Mouse (Mus musculus): ENCODE data around the gene Cd59a. TPM values are rescaled to one million over a fixed set of nuclear protein-coding genes. Genes with fewer than 3 reads are reported as not detected.

Gene Cd59a
- polyA plus RNA-seq, 1 experiment from 2014 or later: 23.8 TPM

- Histone ChIP-seq H3K4me2 (no peak overlapping the region), H3K9me3 (no peaks in the 10 kb centered on the region), H3K27ac (no peak overlapping the region), H3K36me3 (no peaks in the 10 kb centered on the region), H3K9ac (no peak overlapping the region), H3K4me1 (no peaks in the 10 kb centered on the region), H3K27me3 (no peaks in the 10 kb centered on the region), H3K4me3 (no peak overlapping the region)
- WGBS: 79% methylated on average over 6 of the region's 6 CpGs
- no peak for ATAC-seq (ENCODE audit: borderline replicate concordance, extremely low read depth, low FRiP score, low TSS enrichment)
These were observed 55.2 kb downstream of the Cd59a start for GRCm38 (mm10) chr2:104150608-104151397.

GRCm38 (mm10) chr2:104153345-104153744, 57.7 kb downstream of the Cd59a start:
- no peak overlapping the region for H3K4me2 ChIP-seq
- H3K4me1 ChIP-seq: no peaks in the 10 kb centered on the region
- no peak overlapping the region for H3K4me3 ChIP-seq
- H3K9me3 ChIP-seq: no peaks in the 10 kb centered on the region
- H3K27me3 ChIP-seq: no peaks in the 10 kb centered on the region
- ATAC-seq (ENCODE audit: borderline replicate concordance, extremely low read depth, low FRiP score, low TSS enrichment): no peak
- WGBS: 69% methylated on average over 4 of the region's 4 CpGs
- H3K36me3 ChIP-seq: no peaks in the 10 kb centered on the region
- no peak overlapping the region for H3K27ac ChIP-seq
- no peak overlapping the region for H3K9ac ChIP-seq

GRCm38 (mm10) chr2:104153876-104154275, 58.3 kb downstream of the Cd59a start:
- Histone ChIP-seq H3K4me1 (no peaks in the 10 kb centered on the region), H3K9me3 (no peaks in the 10 kb centered on the region)
- ATAC-seq (ENCODE audit: borderline replicate concordance, extremely low read depth, low FRiP score, low TSS enrichment): no peak

GRCm38 (mm10) chr2:104157831-104158230, 62.2 kb downstream of the Cd59a start:
- H3K4me1 ChIP-seq: no peaks in the 10 kb centered on the region
- no peaks in the 10 kb centered on the region for H3K36me3 ChIP-seq
- no peak overlapping the region for H3K27ac ChIP-seq
- ATAC-seq (ENCODE audit: borderline replicate concordance, extremely low read depth, low FRiP score, low TSS enrichment): no peak
- no peak overlapping the region for H3K4me2 ChIP-seq
- H3K9ac ChIP-seq: no peak overlapping the region
- H3K27me3 ChIP-seq: no peaks in the 10 kb centered on the region
- 74% methylated on average over 4 of the region's 4 CpGs for WGBS
- H3K4me3 ChIP-seq: no peak overlapping the region
- no peaks in the 10 kb centered on the region for H3K9me3 ChIP-seq

More at GRCm38 (mm10) chr2:104153876-104154275, 58.3 kb downstream of the Cd59a start:
- Histone ChIP-seq H3K27me3 (no peaks in the 10 kb centered on the region), H3K4me3 (no peak overlapping the region), H3K4me2 (no peak overlapping the region), H3K9ac (no peak overlapping the region), H3K36me3 (no peaks in the 10 kb centered on the region), H3K27ac (no peak overlapping the region)
- 77% methylated on average over 3 of the region's 3 CpGs for whole genome bisulfite sequencing

GRCm38 (mm10) chr2:104163418-104163817, 67.8 kb downstream of the Cd59a start:
- ATAC-seq (ENCODE audit: borderline replicate concordance, extremely low read depth, low FRiP score, low TSS enrichment): no peak
- Histone ChIP-seq H3K9me3 (no peaks in the 10 kb centered on the region), H3K36me3 (no peaks in the 10 kb centered on the region), H3K4me1 (no peaks in the 10 kb centered on the region), H3K4me3 (no peak overlapping the region), H3K4me2 (no peak overlapping the region), H3K27me3 (no peaks in the 10 kb centered on the region), H3K27ac (no peak overlapping the region), H3K9ac (no peak overlapping the region)
- WGBS: 79% methylated on average over 7 of the region's 7 CpGs

- H3K9ac ChIP-seq: no peak overlapping the region
- no peaks in the 10 kb centered on the region for H3K4me1 ChIP-seq
- no peaks in the 10 kb centered on the region for H3K27me3 ChIP-seq
- H3K4me3 ChIP-seq: no peak overlapping the region
- no peaks in the 10 kb centered on the region for H3K9me3 ChIP-seq
- H3K27ac ChIP-seq: no peak overlapping the region
- no peak for ATAC-seq (ENCODE audit: borderline replicate concordance, extremely low read depth, low FRiP score, low TSS enrichment)
- WGBS: 86% methylated on average over 4 of the region's 4 CpGs
- H3K36me3 ChIP-seq: no peaks in the 10 kb centered on the region
- no peak overlapping the region for H3K4me2 ChIP-seq
These were observed 68.4 kb downstream of the Cd59a start for GRCm38 (mm10) chr2:104163978-104164487.

Other genes with a start within 250 kb of the Cd59a start
- gene Lmo2, start 137.8 kb upstream of the Cd59a start, polyA plus RNA-seq (2015; fragmentation: Nextera tagmentation; extraction: Ambion mirVana): 35.1 and 38.2 TPM in 2 replicates
- 58.4 and 62.4 TPM in 2 replicates for gene Fbxo3, start 68.1 kb upstream of the Cd59a start, polyA plus RNA-seq (2015; fragmentation: Nextera tagmentation; extraction: Ambion mirVana)
- gene 4931422A03Rik, start 67.4 kb upstream of the Cd59a start, polyA plus RNA-seq (2015; fragmentation: Nextera tagmentation; extraction: Ambion mirVana): 2.6 and 2.8 TPM in 2 replicates
- not detected in 2 replicates for gene Gm10912, start 30.0 kb upstream of the Cd59a start, polyA plus RNA-seq (2015; fragmentation: Nextera tagmentation; extraction: Ambion mirVana)
- gene Gm10799, start 27.3 kb upstream of the Cd59a start, polyA plus RNA-seq (2015; fragmentation: Nextera tagmentation; extraction: Ambion mirVana): not detected in 2 replicates
- 5.5 and 6.0 TPM in 2 replicates for gene Cd59b, start 26.0 kb upstream of the Cd59a start, polyA plus RNA-seq (2015; fragmentation: Nextera tagmentation; extraction: Ambion mirVana)
- not detected in 2 replicates for gene A930018P22Rik, start 27.0 kb downstream of the Cd59a start, polyA plus RNA-seq (2015; fragmentation: Nextera tagmentation; extraction: Ambion mirVana)

Data from lung, embryonic 15.5 days (tissue).